Mouse (Mus musculus) cerebellum, adult 9-10 months (tissue): ENCODE measurements at regions not wholly inside any gene's neighbourhood (a gene's known extent, or its start where the extent isn't known, plus 50 kb on each side); places are given as distances from the start of the nearest gene placed in this dataset.

Experiments used
- DNase-seq: peaks from one replicate; pipeline ENCODE4 v3.0.0; 2022

DNA sequence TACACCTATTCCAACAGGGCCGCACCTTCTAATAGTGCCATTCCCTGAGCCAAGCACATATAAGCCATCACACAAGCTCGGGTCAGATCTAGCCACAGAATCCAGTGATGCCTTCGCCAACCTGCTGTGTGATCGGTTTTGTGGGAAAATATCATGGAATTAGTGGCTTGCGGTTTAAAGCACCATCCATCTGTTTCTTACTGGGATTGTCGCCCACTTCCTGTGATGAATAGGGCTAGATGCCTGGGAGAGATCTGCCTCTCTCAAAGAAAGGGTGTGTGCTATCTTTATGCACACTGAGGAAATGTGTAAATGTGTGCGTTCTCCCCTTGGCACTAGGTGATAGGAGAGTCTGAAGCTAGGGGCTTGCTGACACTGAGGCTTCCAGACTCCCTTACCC lies 154.5 kb upstream of the Smim23 start:
- no peak for DNase-seq

- no peak for DNase-seq
These were observed 152.2 kb upstream of the Smim23 start for GRCm38 (mm10) chr11:32976572-32976971.

DNA sequence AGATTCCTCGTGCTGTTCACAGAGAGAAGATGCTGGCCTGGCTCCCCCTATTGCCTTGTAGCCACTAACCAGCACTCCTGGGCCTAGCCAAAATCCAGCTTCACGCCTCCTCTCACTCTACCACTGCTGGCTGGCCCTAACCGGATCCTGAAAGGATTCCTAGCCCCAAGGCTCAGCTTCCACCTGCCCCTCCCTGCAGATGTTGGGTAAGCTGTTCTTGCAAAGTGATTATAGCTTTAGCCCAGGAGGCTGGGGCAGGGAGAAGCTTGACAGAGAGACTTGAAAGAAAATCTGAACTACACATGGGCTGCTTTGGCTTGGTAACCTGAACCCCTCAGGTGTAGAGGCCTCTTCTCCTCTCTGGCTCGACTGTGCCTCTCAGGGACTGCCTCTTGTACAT lies 149.0 kb upstream of the Smim23 start:
- no peak for DNase-seq

- peak; percentile 79 for DNase-seq
These were observed 141.0 kb upstream of the Smim23 start for GRCm38 (mm10) chr11:32965418-32965817.

DNA sequence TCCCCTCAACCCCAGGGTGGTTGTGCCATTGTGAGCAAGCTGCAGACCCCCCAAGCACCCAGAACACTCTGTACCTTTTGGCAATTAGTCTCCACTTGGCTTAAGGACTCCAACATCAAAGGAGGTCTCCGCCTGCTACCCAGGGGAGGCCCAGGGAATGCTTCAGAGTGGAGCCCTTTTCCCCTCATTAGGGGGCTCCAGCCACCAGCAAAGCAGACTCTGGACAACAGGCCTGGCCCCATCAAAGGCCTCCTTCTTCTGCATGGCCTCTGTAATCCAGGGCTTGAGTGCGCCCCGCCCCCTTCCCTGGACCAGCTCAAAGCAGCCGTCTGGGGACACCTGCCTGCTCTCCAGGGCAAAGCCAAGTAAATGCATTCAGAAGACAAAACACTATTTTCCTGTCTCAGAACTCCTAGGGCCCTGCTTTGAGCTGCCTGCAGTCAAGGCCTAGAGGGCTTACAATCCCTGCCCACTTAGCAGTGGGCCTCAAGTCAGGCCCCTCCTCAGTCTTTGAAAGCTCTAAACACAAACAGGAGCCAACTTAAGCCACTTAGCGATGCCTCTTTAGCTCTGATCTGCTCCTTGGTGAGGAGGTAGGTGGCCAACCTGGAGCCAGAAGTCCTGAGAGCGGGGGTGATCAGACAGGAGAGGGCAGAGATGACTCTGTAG lies 139.4 kb upstream of the Smim23 start:
- no peak for DNase-seq

DNA sequence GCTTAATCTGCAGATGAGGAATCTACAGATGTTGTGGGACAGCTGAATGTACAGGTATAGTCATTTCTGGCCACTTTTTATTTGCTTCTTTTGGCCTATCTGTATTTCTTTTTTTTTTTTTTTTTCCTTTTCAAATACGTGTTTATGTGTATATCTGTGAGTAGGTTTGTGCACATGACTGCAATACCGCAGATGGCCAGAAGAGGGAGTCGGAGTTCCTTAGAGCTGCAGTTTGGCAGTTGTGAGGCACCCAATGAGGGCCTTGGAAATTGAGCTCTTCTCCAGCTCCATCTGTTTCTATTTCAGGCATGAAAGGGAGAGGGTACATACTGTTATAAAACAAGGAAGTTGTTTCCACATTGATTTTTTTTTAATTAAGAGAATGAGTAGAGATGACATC lies 137.2 kb upstream of the Smim23 start:
- no peak for DNase-seq

- no peak for DNase-seq
These were observed 134.6 kb upstream of the Smim23 start for GRCm38 (mm10) chr11:32958961-32959360.

DNA sequence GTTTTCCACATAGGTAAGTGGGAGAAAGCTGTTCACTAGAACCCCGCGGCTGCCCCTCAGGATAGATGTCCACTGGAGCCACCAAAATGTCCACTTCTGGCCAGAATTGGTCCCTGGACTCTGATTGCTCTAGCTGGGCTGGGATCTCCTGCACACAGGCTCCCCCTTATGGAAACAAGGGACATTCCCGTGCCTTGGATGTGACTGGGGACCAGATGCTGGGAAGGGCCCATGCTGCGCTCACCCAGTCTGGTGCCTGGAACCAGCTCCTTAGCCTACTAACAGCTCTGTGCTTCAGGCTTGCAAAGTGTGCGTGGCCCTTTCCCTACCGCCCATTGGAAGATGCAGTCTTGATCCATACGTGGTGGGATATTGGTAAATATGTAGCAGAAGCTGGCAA lies 132.6 kb upstream of the Smim23 start:
- peak; percentile 91 for DNase-seq

DNA sequence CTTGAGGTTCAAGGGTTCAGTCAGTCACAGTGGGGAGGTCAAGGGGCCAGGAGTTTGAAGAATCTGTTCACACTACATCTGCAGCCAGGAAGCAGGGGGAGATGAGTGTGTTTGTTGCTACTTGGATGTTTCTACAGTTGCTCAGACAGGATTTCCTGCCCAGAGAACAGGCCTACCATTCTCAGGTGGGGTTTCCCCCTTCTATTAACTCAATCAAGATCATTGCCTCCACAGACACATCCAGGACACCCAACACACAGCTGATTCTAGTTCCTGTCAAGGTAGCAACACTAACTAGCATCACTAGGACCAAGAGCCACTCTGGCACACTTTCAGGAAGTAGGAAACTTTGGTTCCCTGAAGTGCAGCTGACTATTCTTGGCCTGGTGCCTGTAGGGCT lies 127.9 kb upstream of the Smim23 start:
- no peak for DNase-seq

DNA sequence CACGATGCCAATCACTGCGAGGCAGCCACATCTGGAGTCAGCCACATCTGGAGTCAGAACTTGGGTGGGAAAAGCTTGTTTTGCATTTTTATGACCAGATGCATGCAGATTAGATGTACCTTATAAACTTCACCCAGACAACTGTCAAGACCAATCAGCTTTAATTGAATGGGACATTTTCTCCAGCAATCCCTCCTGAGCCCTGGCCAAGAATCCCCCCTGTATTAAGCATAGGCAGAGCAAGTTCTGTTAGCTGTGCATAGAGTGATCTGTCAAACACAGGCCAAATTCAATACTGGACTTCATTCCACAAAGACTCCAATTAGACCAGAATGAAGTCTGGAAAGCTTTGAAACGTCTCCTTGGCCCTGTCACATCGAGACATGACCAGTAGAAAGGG lies 123.7 kb upstream of the Smim23 start:
- no peak for DNase-seq

DNA sequence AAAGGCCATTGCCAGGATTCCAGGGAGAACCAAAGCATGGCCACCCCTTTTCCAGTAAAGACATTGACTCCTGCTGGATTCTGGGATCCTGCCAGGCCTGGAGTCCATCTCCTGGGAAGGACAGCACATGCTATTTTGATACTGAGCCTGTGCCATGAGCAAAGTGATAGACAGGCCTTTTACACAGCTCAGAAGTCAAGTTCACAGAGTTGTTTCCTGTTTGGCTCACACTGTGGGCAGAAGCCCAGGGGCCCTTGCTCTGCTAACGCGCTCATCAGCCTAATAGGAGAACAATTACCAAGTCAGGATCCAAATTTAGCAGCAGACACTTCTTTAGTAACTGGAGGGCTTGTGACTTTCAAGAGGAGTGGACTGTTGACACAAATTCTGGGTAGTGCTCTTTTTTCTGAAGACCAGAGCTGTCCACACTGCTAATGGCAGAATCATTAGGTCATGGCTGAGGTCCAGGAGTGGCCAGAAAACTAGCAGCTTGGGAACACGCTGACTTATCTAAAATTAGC lies 122.1 kb upstream of the Smim23 start:
- DNase-seq, result peak; percentile 45

- no peak for DNase-seq
These were observed 120.7 kb upstream of the Smim23 start for GRCm38 (mm10) chr11:32945071-32945470.

DNA sequence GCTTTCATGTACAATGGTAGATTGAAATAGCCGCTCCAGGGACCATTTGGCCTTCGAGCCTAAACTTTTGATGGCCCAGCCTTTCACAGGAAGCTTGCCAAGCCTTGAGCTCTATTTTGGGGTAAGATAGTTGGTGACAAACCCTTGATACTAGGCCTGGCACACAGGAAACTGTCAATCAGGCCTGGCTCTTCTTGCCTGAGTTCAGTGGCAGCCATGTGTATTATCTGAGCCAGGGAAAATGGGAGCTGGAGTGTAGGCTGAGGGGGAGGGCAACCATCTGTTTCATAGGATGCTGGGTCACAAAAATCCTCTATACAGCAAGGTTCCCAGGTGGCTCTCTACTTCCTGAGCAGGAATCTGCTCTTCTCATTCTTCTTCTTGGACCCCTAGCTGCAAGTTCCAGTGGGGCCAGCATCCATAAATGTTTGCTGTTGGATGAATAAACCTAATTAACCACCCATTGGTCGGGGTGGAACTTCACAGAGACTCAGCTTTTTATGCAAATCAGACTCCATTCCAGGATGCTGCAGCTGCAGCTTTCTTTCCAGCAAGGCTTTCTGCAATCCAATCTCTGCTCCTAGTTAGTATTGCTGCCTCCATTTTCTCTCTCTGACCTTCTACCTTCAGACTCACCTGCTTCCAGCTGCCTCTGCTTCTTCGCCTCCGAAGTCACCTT lies 117.1 kb upstream of the Smim23 start:
- DNase-seq, result peak; percentile 43

DNA sequence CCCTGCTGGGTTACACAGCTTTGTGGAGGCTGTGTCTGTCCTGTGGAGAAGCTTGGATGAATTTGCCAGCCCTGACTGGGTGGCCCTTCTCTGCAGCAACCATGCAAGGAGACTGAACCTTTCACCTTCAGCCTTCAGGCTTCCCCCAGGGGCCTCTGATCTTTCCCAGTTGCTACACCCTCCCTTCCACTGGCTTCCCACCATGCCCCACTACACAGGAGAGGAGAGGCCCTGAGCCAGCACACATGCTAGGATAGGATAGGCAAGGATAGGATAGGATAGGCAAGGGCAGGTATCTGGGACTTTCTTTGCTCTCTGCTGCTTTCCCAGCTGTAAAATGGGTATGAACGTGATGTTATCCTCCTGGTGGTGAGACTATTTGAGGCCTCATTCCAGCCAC lies 114.7 kb upstream of the Smim23 start:
- DNase-seq, result no peak

DNA sequence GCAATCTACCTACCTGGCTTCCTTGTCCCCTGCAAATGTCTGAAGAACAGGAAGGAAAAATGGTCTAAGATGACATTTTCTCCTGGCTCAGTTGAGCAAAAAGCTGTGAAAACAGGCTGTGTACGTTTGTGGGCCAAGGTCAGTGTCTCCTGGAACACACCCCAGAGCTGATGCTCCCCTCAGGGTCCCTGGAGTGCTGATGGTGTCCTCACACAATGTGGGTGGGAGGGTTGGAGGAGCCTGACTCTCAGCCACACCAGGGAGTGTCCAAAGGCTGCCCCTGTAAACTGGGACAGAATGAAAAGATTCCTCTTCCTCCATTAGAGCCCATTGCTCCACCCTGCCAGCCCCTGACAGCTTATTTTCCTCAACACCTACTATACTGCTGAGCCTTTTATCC lies 112.8 kb upstream of the Smim23 start:
- no peak for DNase-seq

GRCm38 (mm10) chr11:32931928-32932327 lies 107.5 kb upstream of the Smim23 start:
- no peak for DNase-seq

DNA sequence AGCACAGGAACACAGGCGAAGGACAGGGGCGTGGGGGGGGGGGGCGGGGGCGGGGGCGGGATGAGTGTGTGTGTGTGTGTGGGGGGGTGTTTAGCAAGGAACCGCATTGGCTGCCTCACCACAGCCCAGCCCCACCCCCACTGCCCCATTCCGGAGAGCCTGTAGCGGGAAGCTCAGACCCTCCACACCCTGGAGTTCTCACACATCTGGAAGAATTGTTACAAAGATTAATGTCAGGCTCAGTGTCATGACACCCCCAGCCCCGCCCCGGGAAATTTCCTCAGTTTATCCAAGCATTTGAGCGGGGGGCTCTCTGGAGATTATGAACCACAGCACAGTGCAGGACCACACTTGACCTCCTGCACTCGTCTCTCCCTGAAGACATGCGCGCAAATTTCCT lies 106.6 kb upstream of the Smim23 start:
- DNase-seq, result no peak

DNA sequence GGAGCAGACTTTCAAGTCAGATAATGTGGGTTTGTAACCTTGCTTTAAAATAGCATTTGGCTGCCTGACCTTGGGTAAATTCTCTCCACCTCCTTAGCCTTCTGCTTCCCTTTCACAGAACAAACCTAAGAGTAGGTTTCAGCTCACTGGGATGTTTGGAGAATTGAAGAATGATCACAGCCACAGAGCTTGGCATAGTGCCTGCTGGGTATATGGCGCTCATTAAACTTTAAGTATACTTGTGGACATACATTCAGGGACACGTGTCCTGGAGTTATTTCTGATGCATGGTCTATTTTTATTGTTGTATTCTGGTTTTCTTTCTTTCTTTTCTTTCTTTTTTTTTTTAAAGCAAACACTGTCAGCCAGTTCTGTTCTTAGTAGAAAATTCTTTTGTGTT lies 104.4 kb upstream of the Smim23 start:
- no peak for DNase-seq

GRCm38 (mm10) chr11:32925421-32926271 lies 101.2 kb upstream of the Smim23 start:
- no peak for DNase-seq

DNA sequence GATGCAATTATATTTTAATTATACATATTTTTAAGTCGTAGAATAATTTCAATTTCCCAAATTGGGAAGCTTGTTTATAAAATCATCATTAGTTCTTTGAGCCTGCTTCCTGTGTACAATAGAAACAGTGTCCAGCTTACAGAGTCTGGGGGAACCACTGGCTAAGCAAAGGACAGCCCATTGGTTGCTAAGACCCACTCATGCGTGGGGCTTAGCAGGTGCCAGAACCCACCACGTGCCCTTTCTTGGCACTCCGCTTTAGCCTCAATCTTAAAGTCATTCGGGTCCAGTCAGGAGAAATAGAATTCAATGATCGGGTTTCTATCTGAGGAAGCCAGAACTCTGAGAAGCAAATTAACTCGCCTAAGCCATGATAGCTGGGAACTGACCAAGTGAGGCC lies 100.5 kb upstream of the Smim23 start:
- DNase-seq, result no peak

GRCm38 (mm10) chr11:32913071-32913470 lies 88.7 kb upstream of the Smim23 start:
- no peak for DNase-seq

DNA sequence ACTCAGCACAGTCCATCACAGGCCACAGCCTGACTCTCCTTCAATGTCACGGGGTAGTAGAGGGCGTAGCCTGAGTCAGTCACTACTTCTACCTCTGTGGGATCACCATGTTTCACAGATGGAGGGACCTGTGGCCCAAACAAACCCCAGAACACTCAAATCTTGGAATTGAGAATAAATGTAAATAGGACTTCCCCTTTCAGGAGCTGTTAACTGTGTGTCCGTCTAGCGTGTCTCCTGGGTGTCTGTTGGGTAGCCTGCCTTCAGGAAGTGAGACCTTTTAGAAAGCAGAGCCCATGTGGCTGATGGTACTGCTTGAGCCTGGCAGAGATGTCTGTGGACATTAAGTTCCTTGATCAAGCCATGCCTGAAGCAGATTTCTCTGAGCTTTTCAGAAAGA lies 87.4 kb upstream of the Smim23 start:
- no peak for DNase-seq

DNA sequence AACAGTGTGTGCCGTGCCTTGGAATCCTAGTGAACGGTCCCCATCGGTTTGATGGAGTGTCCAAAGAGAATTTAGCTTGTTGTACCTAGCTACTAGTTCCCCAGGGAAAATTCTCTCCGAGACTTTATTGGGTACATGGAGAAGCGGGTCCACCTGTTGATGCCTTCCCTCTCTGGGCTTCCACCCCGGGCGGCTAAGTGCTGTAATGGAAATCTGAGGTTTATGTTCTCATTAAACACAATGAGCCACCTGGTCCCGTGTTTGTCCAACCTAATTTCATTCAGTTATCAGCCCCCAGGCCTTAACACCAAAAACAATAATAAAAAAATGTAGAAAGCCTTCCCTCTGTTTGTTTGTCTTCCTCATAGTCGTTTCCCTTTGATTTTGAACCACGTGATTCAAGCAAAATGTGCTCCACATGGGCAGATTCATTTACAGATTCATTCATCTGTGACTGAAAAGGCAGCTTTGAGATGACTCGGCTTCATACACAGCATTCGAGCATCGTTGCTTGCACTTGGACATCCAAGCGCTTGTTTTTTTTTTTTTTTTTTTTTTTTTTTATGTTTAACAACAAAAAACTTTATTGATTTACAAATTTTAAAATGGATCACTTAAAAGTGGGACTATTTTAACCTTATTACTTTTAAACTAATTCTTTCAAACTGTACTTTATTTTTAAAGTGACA lies 84.5 kb upstream of the Smim23 start:
- no peak for DNase-seq
